Mouse (Mus musculus) right cerebral cortex, adult 18-20 months (tissue): ENCODE data around the gene Lrrtm3.

Experiments used
- DNase-seq: peaks from one replicate; pipeline ENCODE4 v3.0.0; 2022; ENCODE audit warnings: mixed read lengths

Lrrtm3 gene

DNA sequence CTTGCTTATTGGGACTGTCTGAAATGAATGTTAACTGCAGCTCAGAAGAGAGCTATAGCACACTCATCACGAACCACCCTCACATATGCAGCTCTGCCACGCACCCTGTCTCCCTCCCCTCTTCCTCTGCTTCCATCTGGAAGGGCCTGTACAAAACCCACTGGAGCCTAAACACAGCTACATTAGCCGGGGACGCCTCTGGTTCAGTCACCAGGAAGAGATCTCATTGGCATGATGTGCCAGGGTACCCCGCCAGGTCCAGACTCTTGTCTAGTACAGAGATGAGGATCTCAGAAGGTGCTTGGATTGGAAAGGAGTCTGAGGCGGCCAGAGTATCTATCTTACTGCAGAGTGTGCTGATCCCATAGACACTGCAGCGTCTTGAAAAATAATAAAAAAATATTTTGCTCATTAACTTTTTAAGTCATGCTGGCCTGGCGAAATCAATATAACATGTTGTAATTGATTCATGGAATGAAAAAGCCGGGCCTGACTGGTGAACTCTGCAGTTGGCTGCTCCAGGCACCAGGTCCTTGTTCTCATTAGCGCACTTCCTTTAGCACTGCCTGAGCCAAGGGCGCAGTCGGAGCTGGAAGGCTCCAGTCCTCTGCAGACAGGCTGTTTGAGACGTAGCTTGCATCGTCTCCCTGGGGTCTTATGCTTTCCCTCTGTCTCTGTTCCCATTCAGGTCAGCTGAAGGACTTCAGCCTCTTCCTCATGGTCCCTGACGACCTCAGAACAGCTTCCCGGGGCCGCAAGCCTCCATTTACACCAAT is 50.1 kb downstream of the Lrrtm3 start:
- peak; percentile 63 for DNase-seq

DNA sequence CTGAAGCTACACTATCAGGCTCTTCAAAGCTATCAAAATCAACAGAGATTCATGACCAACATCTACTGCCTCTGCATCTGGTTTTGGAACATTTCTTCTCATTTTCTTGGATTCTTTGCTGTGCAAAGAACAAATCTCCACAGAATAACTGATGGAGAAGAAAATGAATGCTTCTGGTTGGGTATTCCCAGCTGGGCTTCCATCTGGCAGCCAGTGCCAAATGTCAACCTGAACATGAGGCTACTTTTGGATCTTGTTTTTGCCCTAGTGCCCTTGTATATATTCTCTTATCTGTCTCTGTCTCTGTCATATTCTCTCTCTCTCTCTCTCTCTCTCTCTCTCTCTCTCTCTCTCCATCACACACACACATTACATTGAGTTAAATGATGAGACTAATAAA is 59.2 kb downstream of the Lrrtm3 start:
- no peak for DNase-seq

DNA sequence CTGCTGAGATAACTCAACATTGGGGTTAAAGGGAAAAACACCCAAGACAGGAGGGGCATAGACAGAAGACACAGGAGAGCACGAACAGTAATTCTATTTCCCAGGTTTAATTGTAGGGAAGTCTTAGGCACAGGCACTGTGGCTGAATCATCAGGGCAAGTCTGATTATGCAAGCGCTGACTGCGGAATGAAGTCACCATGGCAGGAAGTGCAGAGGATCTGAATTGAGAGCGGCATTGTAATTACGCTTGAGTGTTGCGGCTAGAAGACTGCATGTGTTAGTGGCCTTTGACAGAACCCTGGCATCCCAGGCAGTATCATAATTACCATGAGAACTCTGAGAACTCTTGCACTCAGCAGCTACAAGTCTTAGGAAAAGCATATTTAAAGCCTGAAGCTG is 66.7 kb downstream of the Lrrtm3 start:
- DNase-seq = peak; percentile 68

DNA sequence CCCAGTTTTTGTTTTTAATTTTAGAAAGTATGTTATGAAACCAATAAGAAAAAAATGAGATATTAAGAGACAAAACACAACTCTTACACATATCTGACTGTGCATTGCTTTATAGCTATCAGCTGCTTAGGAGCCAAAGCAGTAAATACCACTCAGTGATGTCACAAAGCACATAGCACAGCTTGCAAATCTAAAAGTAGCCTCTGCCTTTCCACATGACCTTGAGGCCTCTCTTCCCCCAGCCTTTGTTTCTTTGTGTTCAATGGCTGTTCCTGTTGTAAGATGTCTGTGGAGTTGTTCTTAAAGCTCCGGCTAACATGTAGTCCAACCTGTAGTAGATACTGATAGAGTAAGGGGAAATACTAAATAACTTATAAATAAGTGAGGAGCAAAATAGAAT is 69.7 kb downstream of the Lrrtm3 start:
- DNase-seq = no peak

DNA sequence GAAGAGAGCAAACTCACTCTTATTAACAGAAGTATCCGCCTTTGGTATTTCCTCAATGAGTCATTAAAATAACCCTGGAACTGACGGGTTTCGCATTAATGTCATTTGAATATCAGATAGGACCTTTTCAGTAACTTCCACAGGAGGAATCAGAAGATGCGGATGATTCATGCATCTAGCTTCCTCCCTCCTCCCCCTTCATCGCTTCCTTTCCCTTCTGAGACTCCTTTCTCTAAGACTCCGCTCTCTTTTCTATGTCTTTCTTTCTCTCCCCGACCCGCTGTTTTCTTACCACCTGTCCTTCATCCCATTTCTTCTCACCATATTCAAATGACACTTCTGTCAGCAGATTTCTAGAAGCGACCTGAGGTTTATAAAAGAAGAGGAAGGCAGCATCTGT is 88.1 kb downstream of the Lrrtm3 start:
- DNase-seq = peak; percentile 29

DNA sequence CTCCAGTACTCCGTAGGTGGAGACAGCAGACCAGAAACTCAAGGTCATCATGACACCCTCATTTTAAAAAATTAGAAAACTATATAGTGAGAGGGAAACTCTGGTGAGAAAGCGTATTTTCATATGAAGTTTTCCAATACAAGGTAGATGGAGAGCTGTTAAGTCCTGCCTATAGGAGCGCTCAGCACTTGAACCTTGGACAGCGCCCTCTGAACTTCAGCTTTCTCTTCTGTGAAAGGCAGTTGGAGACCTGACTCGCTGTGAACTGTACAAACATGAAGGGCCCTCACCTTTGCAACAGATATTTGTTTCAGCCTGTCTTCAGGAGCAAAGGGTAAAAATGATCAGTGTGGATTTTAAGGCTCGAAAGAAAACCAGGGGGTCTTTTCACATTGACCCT is 88.5 kb downstream of the Lrrtm3 start:
- DNase-seq = no peak

DNA sequence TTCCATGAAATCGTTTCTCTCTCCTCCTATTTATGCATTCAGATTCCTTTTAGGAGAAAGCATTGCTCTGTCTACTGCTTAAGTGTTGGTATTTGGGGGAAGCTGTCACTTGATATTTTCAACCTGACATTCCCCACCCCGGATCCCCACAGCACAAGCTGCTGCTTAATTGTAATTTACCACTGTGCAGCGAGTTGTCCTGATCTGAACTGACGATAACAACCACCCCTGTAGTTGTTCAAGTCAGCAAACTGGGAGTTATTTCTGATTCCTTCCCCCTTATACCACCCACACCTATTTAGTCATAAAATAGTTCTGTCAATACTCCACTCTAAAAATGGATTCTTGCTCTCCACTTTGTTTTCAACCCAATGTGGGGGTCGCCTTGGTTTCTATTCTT is 95.8 kb downstream of the Lrrtm3 start:
- DNase-seq = peak; percentile 33

DNA sequence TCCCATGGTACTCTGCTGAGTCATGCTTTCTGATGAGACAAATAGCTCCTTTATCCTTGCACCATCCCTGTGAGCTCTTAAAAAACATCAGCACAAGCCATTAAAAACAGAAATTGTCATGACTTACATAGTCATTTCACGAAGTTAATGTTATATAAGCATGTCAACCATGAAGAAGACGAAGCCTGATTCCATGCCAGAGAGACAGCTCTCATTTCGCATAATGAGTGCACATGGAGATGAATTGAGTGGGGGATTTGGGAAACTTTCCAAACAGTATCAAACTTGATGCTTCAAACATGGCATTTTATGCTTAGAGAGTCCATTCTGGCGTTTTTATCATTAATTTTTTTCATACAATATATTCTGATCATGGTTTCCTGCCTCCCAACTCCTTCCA is 104.5 kb downstream of the Lrrtm3 start:
- no peak for DNase-seq

DNA sequence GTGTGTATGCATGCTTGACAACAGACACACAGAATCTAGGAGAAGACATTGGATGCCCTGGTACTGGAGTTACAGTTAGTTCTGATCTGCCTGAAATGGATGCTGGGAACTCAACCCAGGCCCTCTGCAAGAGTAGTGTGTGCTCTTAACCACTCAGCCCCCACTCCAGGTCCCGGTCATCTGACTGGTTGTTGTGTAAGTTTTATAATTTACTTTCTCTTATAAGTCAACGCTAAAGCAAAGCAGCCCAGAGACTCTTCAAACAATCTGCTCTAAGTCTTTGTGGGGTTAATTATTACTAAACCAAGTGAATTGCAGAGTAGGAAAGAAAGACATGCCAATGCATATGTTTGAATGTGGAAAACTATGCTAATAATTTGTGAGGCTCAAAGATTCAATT is 110.7 kb downstream of the Lrrtm3 start:
- DNase-seq = no peak

DNA sequence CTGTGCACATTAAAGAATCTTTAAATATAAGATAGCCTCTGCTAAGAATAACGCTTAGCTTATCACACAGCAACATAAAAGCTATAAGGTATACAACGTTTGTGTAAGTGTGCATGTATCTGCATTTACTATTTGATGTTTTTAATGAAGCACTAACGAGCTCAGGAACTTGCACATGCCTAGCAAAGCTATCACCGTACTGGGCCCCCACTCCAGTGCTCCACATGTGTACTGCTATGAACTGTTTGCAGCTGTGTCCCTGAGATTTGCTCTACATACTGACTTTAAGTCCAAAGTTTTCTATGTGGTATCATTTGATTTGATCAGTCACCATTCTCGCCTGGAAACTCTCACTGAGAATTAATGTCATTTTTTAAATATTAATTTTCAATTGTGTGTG is 111.1 kb downstream of the Lrrtm3 start:
- DNase-seq = no peak

DNA sequence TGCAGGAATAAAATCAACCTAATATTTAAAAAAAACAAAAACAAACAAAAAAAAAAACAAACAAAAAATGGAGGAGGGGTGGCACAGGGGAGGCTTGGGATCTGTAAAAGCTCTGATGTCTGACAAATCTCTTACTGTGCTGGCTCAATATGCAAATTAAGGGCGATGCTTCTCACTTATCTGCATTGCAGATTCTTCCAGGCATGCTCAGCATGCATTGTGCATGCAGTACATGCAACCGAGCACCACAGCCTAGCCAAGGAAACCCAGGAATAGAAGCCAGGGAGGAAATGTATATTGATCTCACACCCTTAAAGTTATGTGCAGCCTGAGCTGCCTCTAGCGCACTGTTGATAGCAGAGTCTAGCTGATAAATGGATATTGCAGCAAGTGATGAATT is 111.5 kb downstream of the Lrrtm3 start:
- DNase-seq = no peak

DNA sequence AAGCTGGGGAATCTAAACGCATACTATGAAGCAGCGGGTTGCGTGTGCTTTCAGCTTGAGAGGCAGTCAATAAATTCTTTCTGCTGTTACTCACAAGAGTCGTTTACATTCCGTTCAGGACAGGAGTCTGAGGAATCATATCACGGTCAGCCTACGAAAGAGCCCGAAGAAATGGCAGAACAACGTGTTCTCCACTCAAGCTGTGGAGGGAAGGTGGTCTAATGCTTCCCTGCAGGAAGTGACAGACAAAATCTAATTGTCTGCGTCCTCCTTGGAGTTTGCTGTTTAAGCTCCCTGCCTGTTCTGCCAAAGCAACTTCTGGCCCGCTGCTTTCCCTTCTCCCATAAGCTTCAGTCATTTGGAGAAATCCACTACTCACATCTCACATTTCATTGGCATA is 112.0 kb downstream of the Lrrtm3 start:
- no peak for DNase-seq

DNA sequence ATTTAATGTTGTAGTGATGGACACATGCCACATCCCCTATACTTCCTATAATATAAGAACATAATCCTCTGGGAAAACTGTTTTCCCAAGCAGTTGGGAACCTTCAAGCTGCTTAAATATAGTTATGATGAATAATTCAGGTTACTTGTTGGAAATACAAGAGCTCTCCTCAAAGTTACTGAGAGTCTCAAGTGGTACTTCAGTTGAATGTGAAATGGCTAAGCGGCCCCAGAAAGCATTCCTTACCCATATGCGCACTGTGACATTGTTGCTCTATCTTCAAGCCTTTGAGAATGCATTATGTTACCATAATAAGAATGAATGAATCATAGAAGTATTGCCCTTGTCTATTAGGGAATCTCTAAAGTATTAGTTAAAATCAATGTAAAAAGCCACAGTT is 117.8 kb downstream of the Lrrtm3 start:
- no peak for DNase-seq

DNA sequence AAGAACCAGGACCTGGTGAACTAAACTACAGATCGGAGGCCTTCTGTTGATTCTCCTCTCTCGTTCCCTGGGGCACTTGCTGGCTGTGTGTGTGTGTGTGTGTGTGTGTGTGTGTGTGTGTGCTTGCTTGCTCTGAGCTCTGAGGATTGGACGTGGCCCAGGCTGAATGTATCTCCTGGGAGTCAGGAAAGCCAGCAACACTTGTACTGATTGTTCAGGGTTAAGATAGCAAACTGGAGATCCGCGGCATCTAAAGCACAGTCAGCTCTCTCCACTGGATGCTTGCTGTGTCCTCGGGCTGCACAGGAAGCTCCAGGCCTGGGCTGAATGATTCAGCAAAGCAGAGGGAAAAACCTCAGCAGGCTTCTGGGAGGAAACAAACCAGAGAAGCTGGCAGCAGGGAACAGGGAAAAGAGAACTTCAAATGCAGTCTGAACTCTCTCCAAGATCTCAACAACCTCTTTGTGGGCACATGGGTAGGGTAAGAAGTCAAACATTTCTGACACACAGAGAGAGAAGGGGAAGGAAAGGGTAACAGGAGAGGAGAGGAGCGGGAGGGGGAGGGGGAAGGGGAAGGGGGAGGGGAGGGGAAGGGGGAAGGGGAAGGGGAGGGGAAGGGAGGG is 135.7 kb downstream of the Lrrtm3 start:
- peak; percentile 21 for DNase-seq

DNA sequence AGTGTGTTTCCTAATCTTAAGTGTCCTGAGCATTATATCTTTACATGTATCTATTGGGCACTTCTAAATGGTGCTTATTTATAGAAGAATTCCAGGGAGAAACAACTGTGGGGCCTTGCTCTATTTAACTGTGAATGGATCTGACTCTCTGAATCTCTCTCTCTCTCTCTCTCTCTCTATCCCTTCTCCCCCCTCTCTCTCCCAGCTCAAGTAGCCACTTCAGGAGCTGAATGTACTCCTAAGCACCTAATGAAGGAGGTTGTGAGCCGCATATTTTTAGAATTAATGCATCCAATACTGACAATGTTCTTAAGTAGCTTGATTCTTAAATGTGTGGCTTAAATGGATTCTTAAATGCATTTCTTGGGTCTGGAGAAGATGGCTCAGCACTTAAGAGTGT is 138.6 kb downstream of the Lrrtm3 start:
- no peak for DNase-seq

DNA sequence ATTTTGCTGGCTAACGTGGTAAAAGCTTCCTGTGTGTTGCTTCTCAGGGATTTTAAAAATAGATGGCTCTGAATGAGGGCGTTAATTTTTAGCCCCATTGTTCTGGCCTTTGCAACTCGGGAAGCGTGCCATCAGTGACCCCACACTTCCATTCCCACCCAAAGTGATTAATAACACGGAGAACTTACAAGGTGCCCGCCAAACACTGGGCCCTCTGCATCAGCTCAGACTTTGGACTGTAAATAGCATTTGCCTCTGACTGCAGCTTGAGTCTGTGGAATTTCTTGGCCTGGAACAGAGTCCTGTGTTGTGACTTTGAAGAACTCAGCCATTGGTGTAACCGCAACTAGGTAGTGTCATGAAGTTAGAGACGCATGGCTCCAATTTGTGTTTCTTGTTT is 139.2 kb downstream of the Lrrtm3 start:
- DNase-seq = no peak

DNA sequence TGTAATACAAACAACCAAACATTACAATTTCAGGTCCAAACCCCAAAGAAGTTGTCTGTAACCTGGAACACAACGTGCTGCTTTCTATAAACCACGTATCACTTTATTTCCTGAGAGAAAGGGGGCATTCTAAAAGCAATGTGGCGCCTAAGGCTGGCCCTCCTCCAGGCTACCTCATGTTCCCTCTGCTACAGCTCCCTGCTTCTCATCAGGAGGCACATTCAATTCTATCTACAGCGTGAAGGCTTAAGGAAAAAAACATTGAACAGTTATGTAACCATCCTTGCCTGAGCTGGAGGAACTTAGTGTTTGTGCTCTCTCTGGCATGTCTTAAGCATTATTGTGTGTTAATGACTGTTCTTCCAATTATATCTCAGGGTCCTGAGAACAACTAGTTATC is 142.8 kb downstream of the Lrrtm3 start:
- DNase-seq = peak; percentile 57

DNA sequence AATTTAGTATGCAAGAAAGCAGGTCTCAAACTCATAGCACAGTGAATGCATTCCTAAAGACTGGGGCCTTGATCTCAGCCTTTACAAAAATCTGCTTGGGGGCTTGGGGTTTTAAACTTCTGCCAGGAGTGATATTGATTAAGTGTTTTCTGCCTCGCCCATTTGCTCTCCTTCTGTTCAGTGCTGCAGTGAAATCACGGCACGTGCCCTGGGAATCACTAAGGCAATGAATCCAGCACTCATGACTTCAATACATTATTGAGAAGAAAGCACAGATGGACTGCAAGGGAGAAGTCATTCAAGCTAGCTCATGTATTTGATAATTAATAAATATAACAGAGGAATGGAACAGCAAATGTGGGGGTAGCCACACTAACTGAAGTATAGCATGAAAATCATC is 144.5 kb downstream of the Lrrtm3 start:
- no peak for DNase-seq

DNA sequence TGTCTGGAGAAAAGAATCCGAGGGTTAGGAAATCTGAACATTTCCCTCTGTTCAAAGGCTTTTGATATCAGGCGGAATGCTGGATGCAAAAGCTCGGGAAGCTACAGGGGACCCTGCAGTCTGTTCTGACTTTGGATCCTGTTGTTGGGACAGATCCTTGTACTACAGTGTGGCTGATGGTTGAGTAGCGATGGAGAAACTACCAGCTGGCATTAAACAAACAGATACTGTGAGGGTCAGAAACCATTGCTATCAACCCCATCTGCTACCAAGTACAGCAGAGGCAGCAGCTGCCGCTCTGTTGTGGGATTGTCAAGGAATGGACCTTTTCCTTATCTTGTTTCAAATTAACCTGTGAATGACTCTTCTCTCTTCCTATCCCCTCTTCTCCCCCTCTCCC is 156.1 kb downstream of the Lrrtm3 start:
- no peak for DNase-seq

DNA sequence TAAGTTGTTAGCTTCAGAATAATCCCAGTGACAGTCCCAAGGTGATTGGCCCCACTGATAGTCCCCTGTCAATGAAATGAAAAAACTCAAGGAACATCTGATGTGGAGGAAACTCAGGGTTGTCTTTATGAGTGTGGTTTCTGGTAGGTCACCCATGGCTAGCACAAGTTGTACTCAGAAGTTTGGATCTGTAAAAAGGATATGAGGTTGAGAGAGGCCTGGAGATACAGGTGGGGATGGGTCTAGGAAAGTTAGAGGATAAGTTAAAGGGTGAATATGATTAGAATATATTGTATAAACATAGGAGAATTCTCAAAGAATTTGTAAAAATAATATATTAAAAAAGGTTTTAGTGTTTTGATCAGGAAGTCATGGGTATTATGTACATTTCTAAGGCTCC is 162.7 kb downstream of the Lrrtm3 start, which contains the start of gene Gm10118:
Gene Gm10118 (minus strand): TSS at position 101 of the 400 bp plus-strand sequence.
- DNase-seq = no peak

DNA sequence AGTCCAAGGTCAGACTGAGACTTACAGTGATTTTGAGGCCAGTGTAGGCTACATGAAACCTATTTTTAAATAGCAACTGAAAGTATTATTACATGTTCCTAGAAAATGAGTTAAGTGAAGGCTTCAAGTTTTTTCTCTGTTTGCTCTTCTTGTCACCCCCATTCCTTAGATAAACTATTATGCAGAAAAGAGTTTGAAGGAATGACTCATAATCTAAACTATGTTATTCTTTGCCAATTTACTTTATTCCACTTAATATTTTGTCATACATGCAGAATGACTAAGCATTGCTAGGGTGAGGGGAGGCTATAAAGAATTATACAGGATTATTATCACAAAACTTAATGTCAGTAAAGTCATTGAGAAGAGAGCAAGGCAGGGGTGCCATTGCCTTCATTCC is 181.2 kb downstream of the Lrrtm3 start:
- no peak for DNase-seq

DNA sequence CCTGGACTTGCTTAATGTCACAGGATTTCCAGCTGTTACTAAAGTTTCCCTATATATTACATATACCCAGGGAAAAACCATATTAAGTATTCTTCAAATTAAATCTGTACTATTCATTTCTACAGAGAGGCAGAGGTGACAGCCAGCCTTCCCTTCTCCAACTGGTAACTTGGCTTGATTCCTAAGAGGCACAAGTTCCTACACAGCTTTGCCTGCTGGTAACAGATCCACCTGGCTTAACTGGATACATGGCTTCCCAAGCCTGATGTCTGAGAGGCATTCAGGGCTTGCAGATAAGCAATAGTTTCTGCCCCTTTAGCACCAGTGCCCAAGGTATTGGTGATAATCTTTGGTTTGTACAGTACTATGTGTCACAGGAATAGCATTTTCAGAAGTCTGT is 190.2 kb downstream of the Lrrtm3 start:
- DNase-seq = no peak

DNA sequence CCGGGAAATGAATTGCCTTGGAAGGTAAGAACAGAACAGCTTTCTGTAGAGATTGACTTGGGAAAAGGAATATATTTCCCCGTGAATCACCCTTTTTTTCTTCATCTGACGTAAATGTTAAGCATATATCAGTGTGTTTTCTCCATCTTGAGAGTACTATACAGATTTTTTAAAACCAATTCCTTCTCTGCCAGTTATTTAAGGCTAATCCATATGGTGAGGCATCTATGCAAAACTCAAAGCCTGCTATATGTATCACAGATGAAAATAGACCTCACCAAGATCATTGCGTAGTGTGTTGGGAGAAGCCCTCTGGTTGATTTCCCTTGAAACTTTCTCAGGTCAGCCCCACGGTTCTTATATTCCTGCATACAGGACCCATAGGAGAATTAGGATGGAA is 195.5 kb downstream of the Lrrtm3 start:
- no peak for DNase-seq

DNA sequence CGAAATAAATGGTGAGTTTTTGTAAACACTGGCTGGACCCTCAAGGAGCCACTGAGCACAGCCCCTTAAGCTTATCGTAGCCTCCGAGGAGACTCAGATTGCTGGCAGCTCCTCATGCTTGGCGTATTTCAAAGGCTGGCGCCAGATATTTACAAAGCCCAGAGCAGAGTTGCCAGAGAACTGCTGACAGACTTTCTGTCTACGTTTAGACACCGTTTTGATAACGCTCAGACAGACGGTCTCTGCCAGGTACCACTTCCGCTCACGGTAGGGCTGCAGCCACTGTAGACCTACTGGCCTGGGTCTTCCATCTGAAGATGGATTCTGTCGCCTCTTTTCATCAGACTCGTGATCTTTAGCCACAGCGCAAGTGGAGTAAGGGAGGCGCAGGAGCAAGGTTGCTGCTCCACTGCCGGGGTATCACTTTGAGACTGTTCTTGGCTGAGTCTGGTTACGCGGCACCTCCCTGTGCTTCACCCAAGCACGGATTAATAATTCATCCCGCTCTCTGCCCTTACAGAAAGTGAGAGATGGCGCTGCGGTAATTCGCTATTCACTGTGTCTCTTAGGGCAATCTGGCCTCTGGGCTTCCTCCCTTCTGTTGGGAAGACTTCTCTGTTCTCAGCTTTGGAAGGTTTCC is 203.5 kb downstream of the Lrrtm3 start:
- no peak for DNase-seq
